Mouse (Mus musculus) liver, embryonic 14.5 days (tissue): ENCODE data around the gene Btg2.

ENCODE experiments used
- CTCF ChIP-seq: IDR thresholded peaks from 2 replicates; pipeline ENCODE4 v1.5.1; 2016; ENCODE audit warnings: antibody characterized with exemption, low read depth, control low read depth
- EP300 ChIP-seq: IDR thresholded peaks from 2 replicates; pipeline ENCODE4 v1.6.1; 2016; ENCODE audit warnings: antibody characterized with exemption, low read depth

GRCm38 (mm10) chr1:134114018-134114417 is 35.1 kb upstream of the Btg2 start:
- TF ChIP-seq CTCF (no peak), EP300 (no peak)
